Mouse (Mus musculus) C2C12 (cell line): ENCODE data around the gene Kpna7.
"Not testable (repeated sequence)": the region's sequence is repeated elsewhere in the genome, so short reads cannot be mapped to it uniquely, and the experiment has no call there.

Source experiments
- CEBPB ChIP-seq: IDR thresholded peaks from one replicate; pipeline ENCODE4 v1.6.1; 2011; ENCODE audit warnings: low read depth, mild to moderate bottlenecking, control low read depth, moderate library complexity
- CTCF ChIP-seq: IDR thresholded peaks from one replicate; pipeline ENCODE4 v1.5.1; 2011; ENCODE audit not compliant: control insufficient read depth, insufficient read depth, insufficient read length
- MAX ChIP-seq: IDR thresholded peaks from one replicate; pipeline ENCODE4 v1.6.1; 2011; ENCODE audit warnings: mild to moderate bottlenecking, control low read depth
- MYOG ChIP-seq: IDR thresholded peaks from one replicate; pipeline ENCODE4 v1.6.1; 2011; ENCODE audit not compliant: control insufficient read depth, insufficient read length; ENCODE audit errors: extremely low read depth
- USF1 ChIP-seq: IDR thresholded peaks from one replicate; pipeline ENCODE4 v1.6.1; 2011; ENCODE audit warnings: low read depth, mild to moderate bottlenecking, control low read depth, moderate library complexity

- not testable (repeated sequence) for TF ChIP-seq CTCF, USF1, MYOG, CEBPB, MAX
Measured at GRCm38 (mm10) chr5:145042690-145043089, 41.1 kb downstream of the Kpna7 start, which contains the start of gene 1700018F24Rik.
